Mouse (Mus musculus) liver, embryonic 14.5 days (tissue): Measurements from ENCODE around the gene Gm10447.

ENCODE experiments used
- CTCF ChIP-seq: IDR thresholded peaks from 2 replicates; pipeline ENCODE4 v1.5.1; 2016; ENCODE audit warnings: antibody characterized with exemption, low read depth, control low read depth
- EP300 ChIP-seq: IDR thresholded peaks from 2 replicates; pipeline ENCODE4 v1.6.1; 2016; ENCODE audit warnings: antibody characterized with exemption, low read depth

- TF ChIP-seq CTCF = no peak
- TF ChIP-seq EP300 = no peak
Measured at GRCm38 (mm10) chr11:53430670-53431346, 26.1 kb downstream of the Gm10447 start, which contains the start of the genes Uqcrq and Gdf9.
